Mouse (Mus musculus) gastrocnemius, postnatal 10 days (tissue): ENCODE data around the gene Prdm12. TPM values are rescaled to one million over a fixed set of nuclear protein-coding genes. Genes with fewer than 3 reads are reported as not detected.
"Not testable (repeated sequence)": the region's sequence is repeated elsewhere in the genome, so short reads cannot be mapped to it uniquely, and the experiment has no call there.

ENCODE experiments used
- DNase-seq: peaks from one replicate; pipeline ENCODE4 v3.0.0; 2021; ENCODE audit warnings: mixed read lengths
- total RNA-seq, 2 experiments: library from RNA; stranded (reverse); gene quantifications; 2 replicates each; pipeline ENCODE4 v1.2.3; 2021

The Prdm12 gene
- total RNA-seq, 2 experiments from 2014 or later = not detected

DNA sequence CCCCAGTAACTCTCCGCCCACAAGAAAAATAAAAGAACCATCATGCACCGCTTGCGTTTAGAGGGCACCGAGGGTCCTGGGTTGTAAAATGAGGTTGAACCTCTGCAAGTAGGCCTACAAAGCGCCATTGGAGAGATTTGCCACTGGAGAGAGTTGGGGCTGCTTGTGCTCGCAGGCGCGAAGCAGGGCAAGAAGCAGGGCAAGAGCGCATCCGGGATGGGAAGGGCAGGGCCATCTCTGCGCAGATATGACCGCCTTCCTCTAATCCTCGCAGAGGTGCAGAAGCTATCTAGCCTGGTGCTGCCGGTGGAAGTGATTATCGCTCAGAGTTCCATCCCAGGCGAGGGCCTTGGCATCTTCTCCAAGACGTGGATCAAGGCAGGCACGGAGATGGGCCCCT, 2.1 kb downstream of the Prdm12 start:
- DNase-seq = no peak

DNA sequence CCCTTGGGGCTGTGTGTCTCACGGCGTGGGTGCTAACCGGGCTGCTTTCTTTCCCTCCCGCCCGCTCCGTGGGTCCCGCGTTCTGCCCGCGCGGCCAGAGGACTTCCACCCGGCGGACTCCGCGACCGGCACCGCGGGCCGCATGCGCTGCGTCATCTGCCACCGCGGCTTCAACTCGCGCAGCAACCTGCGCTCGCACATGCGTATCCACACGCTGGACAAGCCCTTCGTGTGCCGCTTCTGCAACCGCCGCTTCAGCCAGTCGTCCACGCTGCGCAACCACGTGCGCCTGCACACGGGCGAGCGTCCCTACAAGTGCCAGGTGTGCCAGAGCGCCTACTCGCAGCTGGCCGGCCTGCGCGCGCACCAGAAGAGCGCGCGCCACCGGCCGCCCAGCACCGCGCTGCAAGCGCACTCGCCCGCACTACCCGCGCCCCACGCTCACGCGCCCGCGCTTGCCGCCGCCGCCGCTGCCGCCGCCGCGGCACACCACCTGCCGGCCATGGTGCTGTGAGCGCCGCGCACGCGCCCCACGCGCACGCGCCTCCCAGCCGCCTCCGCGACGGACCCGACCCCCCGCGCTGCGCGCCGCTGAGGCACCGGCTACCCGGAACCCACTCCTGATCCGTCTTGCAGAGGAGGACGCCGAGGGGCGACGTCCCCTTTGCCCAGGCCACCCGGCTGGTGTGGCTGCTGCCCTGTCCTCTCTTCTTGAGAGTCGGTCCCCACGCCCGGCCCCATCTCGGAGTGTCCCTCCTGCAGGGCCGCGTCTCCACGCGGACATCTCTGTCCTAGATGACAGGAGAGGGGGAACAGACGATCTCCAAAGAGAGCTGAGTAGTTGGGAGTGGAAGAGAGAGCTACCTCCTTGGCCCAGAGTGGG, 14.4 kb downstream of the Prdm12 start:
- peak; percentile 16 for DNase-seq

- DNase-seq = peak; percentile 64
Observed at GRCm38 (mm10) chr2:31654854-31655559, 15.2 kb downstream of the Prdm12 start.

DNA sequence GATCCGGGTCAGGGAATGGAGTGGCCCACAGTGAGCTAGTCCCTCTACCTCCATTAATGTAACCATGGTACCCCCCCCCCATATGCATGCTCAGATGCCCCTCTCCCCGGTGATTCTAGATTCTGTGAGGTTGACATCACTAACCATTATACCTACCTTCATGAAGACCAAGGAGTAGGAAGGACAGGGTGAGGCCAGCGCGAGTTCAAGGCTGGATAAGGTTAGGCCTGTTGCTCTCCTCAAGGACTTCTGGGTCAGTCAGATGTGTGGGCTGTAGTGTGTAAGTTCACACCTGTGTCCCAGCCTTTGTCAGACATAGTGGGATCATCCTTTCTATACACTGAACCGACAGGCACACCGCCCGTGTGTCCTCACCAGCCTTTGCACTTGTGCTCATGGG, 16.5 kb downstream of the Prdm12 start:
- no peak for DNase-seq

- DNase-seq = no peak
Observed at GRCm38 (mm10) chr2:31662939-31663803, 23.3 kb downstream of the Prdm12 start.

GRCm38 (mm10) chr2:31663804-31664180, 24.0 kb downstream of the Prdm12 start:
- no peak for DNase-seq

DNA sequence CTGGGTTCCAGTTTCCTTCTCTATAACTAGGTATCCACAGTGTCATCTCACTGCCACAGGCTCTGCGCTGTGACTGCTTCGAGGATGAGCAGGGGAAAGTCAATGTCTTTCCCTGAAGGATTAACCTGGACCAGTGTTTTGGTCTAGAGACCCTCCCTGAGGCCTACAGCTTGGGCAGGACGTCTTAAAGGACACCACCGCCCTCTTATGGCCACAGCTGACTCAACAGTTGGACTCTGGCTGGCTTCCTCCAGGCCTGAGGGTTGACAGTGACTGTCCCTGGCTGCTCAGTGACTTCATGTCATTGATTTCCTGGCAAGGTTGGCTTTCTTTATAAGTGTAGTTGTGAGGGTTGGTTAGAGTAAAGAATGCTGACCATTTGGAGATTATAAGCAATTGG, 27.5 kb downstream of the Prdm12 start:
- no peak for DNase-seq

- peak; percentile 87 for DNase-seq
Observed at GRCm38 (mm10) chr2:31670551-31671035, 30.8 kb downstream of the Prdm12 start, which contains the start of gene Exosc2. Gene Exosc2 (plus strand): TSS chr2:31670715.

DNA sequence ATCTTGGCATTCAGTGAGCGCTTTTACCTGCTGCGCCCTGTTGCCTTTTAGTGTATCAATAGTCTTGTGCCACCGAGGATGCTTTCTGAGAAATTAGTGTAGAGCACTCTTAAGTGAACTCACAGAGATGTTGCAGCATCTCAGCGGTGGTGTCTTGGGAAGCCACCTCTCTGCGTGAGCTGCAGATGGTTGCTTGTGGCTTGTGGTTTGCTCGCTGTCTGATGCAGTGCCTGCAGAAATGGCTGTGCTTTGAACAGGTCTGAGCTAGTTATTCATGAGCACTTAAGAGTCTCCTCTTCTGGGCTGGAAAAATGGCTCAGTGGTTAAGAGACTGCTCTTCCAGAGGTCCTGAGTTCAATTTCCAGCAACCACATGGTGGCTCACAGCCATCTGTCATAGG, 38.8 kb downstream of the Prdm12 start:
- no peak for DNase-seq

DNA sequence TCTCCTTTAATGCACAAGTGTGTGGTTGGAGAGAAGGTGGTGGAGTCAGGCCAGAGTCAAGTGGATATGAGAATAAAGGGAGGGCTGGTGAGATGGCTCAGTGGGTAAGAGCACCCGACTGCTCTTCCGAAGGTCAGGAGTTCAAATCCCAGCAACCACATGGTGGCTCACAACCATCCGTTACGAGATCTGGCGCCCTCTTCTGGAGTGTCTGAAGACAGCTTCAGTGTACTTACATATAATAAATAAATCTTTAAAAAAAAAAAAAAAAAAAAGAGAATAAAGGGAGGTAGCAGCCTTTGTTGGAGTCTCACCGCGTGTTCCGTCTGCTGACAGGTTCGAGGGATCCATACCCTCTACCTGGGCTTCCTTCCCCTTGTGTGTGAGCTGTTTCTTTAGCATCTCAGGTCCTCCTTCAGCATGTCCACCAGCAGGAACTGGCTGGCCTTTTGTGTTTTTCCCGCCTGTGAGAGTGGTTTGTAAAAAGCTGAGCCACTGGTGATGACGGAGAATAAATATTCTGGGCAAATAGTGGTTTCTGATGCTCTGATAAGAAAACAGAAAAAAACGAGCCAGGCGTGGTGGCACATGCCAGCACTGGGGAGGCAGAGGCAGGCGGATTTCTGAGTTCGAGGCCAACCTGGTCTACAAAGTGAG, 41.3 kb downstream of the Prdm12 start:
- DNase-seq = not testable (repeated sequence)

- DNase-seq = no peak
Observed at GRCm38 (mm10) chr2:31681731-31682235, 41.9 kb downstream of the Prdm12 start.

- peak; percentile 61 for DNase-seq
Observed at GRCm38 (mm10) chr2:31683666-31684065, 43.8 kb downstream of the Prdm12 start.

- peak; percentile 86 for DNase-seq
Observed at GRCm38 (mm10) chr2:31688074-31688925, 48.5 kb downstream of the Prdm12 start, which contains the start of gene Abl1. Gene Abl1 (plus strand): TSS chr2:31688376.

GRCm38 (mm10) chr2:31689045-31689444, 49.2 kb downstream of the Prdm12 start:
- DNase-seq = no peak

DNA sequence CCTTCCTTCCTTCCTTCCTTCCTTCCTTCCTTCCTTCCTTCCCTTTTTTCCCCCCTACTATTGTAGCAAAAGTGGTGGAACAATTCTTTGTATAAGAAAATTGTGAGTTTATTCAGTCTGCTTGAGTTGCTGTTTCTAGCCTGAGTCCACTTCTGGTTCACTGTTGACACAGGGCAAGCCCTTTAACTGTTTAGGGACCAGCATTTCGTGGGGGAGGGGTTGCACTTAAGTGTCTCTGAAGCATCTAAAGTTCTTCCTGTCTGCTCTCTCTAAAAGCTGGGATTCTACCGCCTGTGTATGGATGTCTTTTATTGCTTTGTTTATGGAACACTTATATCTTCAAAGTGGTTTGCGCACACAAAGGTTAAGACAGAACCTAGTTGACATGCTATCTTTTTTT, 50.2 kb downstream of the Prdm12 start:
- no peak for DNase-seq

DNA sequence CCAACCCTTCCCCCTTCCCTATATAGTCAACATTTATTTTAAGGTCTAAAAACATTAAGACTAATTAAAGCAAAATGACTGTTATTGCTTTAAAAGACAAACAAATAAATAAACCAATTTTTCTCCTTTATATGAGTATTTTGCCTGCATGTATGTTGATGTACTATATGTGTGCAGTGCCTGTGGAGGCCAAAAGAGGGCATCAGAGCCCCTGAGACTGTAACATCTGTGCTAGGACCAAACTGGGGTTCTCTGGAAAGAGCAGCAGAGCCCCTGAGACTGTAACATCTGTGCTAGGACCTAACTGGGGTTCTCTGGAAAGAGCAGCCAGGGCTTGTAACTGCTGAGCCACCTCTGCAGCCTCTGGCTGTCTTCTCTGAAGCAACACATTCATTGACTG, 58.4 kb downstream of the Prdm12 start:
- DNase-seq = no peak

- DNase-seq = no peak
Observed at GRCm38 (mm10) chr2:31700545-31701446, 61.0 kb downstream of the Prdm12 start.

- DNase-seq = no peak
Observed at GRCm38 (mm10) chr2:31703226-31703625, 63.4 kb downstream of the Prdm12 start.
